Comparison of ENCODE assay signal across 13 mouse cellular contexts in the genomic region with DNA sequence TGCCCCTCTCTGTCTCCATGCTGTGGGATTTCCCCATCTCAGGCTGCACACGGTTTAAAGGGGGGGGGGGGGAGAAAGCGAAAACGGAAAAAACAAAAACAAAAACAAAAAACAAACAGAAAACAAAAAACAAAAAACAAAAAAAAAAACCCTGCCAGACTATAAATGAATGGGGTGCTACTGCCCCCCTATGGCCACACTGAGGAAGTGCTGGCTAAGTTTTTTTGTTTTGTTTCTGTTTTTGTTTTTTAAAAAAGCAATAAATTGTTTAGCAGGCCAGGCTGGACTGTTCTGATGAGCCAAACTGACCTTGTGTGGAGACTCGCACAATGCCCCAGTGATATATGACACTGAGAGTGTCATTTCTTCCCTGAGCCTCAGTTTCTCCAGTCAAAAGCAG. TPM values are rescaled to one million over a fixed set of nuclear protein-coding genes. Genes with fewer than 3 reads are reported as not detected.
DNase-seq lines count a peak whose midpoint lies in the region; ATAC-seq and TF ChIP-seq lines count a peak whose summit lies in the region.
"Had no signal": no experiment of that assay in that cellular context is flagged by ENCODE, and none has a peak within 500 bp of the region (broad histone marks: within the 10 kb centered on the region; RNA-seq: fewer than 3 reads in every experiment).

No protein-coding gene starts in this region.

- CTCF ChIA-PET in Patski (lab: Charles Lee), result no interaction called here

- H3K4me3 ChIP-seq in intestine, postnatal 0 days (ENCODE audit: low read depth, low read length), result no peak overlapping the region
- no peak overlapping the region for H3K4me3 ChIP-seq in intestine, embryonic 16.5 days (ENCODE audit: low read length)
- no peak overlapping the region for H3K4me3 ChIP-seq in small intestine, adult 2 months (ENCODE audit: low read depth, low read length)
- H3K4me3 ChIP-seq: hindbrain, embryonic 15.5 days; liver, embryonic 13.5 days; megakaryocyte, embryonic 14.5 days had no signal

- 0 out of 2 replicates have a peak, but pooled peaks cover 2% of the 10 kb centered on the region for H3K27me3 ChIP-seq in intestine, postnatal 0 days (replicated peaks; ENCODE audit: control insufficient read depth, insufficient read depth, low read length)
- H3K27me3 ChIP-seq in intestine, embryonic 16.5 days (replicated peaks; ENCODE audit: control insufficient read depth, insufficient read depth, low read length), result no peaks in the 10 kb centered on the region
- H3K27me3 ChIP-seq in Patski, result peaks cover 5% of the 10 kb centered on the region
- no peaks in the 10 kb centered on the region for H3K27me3 ChIP-seq in small intestine, adult 2 months (ENCODE audit: control insufficient read depth, insufficient read depth, low read length)

- in situ Hi-C loops in Patski (cut with MboI; ENCODE audit: low pct_unique_long_range_greater_than_20kb), result loop anchor here (10.0 to 25.0 kb wide), 2 partner anchors 94 to 372 kb away; no protein-coding TSS in a partner anchor

- WGBS in intestine, postnatal 0 days, result 16% methylated on average over 4 of the region's 4 CpGs
- 16% methylated on average over 4 of the region's 4 CpGs for WGBS in intestine, embryonic 16.5 days
- 17% methylated on average over 4 of the region's 4 CpGs for WGBS in small intestine, adult 2 months

- TF ChIP-seq CTCF in intestine, postnatal 0 days (IDR thresholded peaks at IDR 0.05; ENCODE audit: low read depth), result peak; percentile 72
- TF ChIP-seq CTCF in Patski (IDR thresholded peaks at IDR 0.05), result peak; percentile 71
- peak; percentile 33; the same call in 1 of the 2 replicates for TF ChIP-seq CTCF in small intestine, adult 2 months (IDR thresholded peaks at IDR 0.05; ENCODE audit: extremely low read depth, insufficient read length, insufficient replicate concordance, low read depth, low read length)

- ATAC-seq in intestine, postnatal 0 days, result no peak
- no peak for ATAC-seq in intestine, embryonic 16.5 days
- no peak for ATAC-seq in Patski

- peak; percentile 59 for DNase-seq in retina, embryonic 14.5 days (ENCODE audit: low spot score)
- DNase-seq in retina, postnatal 1 day, result no peak
- DNase-seq in Patski (ENCODE audit: low read depth, low spot score), result no peak
- DNase-seq in left cerebral cortex, adult 18-20 months (ENCODE audit: low spot score in 2 of 2), result no peak
- DNase-seq: heart, adult 11 months; liver, embryonic 13.5 days; thymus, adult 2 months had no signal

- H3K4me1 ChIP-seq in intestine, postnatal 0 days (replicated peaks; ENCODE audit: control insufficient read depth, insufficient read depth, low read length), result no peaks in the 10 kb centered on the region
- H3K4me1 ChIP-seq in intestine, embryonic 16.5 days (ENCODE audit: control insufficient read depth, insufficient read depth, low read length), result no peaks in the 10 kb centered on the region
- H3K4me1 ChIP-seq in small intestine, adult 2 months (ENCODE audit: control insufficient read depth, insufficient read depth, insufficient read length, low read length), result no peaks in the 10 kb centered on the region
- H3K4me1 ChIP-seq: liver, embryonic 13.5 days; megakaryocyte, embryonic 14.5 days had no signal

- POLR2A ChIA-PET in Patski (lab: Charles Lee), result no interaction called here

- TF ChIP-seq POLR2A in small intestine, adult 2 months (IDR thresholded peaks at IDR 0.05; ENCODE audit: low read depth, low read length), result no peak

- H3K27ac ChIP-seq in intestine, postnatal 0 days (ENCODE audit: low read depth, low read length), result no peak overlapping the region
- H3K27ac ChIP-seq in intestine, embryonic 16.5 days (ENCODE audit: low read length), result no peak overlapping the region
- no peak overlapping the region for H3K27ac ChIP-seq in small intestine, adult 2 months (ENCODE audit: insufficient read depth, low read depth, low read length)
- H3K27ac ChIP-seq: hindbrain, embryonic 15.5 days; liver, embryonic 13.5 days had no signal

- H3K9ac ChIP-seq in intestine, postnatal 0 days (ENCODE audit: low read depth, low read length), result no peak overlapping the region
- H3K9ac ChIP-seq in intestine, embryonic 16.5 days (ENCODE audit: low read depth, low read length), result no peak overlapping the region
- H3K9ac ChIP-seq: hindbrain, embryonic 15.5 days; liver, embryonic 13.5 days had no signal

- no peak overlapping the region for H3K4me2 ChIP-seq in intestine, postnatal 0 days (replicated peaks; ENCODE audit: low read depth)
- no peak overlapping the region for H3K4me2 ChIP-seq in intestine, embryonic 16.5 days (ENCODE audit: low read depth, low read length)
- H3K4me2 ChIP-seq: hindbrain, embryonic 15.5 days; liver, embryonic 13.5 days had no signal

- no peaks in the 10 kb centered on the region for H3K36me3 ChIP-seq in intestine, postnatal 0 days (ENCODE audit: control insufficient read depth, insufficient read depth)
- H3K36me3 ChIP-seq in intestine, embryonic 16.5 days (ENCODE audit: control insufficient read depth, insufficient read depth, low read length), result no peaks in the 10 kb centered on the region
- no peaks in the 10 kb centered on the region for H3K36me3 ChIP-seq in small intestine, adult 2 months (ENCODE audit: control insufficient read depth, insufficient read depth, low read length)
- H3K36me3 ChIP-seq: hindbrain, embryonic 15.5 days; liver, embryonic 13.5 days had no signal

- no peaks in the 10 kb centered on the region for H3K9me3 ChIP-seq in intestine, postnatal 0 days (ENCODE audit: control insufficient read depth)
- peaks cover 3% of the 10 kb centered on the region; the same call in 1 of the 2 replicates for H3K9me3 ChIP-seq in intestine, embryonic 16.5 days (ENCODE audit: control insufficient read depth, low read length)
- H3K9me3 ChIP-seq: hindbrain, embryonic 15.5 days; liver, embryonic 13.5 days had no signal

RNA-seq across cellular contexts. Expression of a gene that starts 20.3 kb away (rescaled TPM):
- 0.07 and 0.16 TPM in 2 replicates for polyA plus RNA-seq in intestine, postnatal 0 days (2015; fragmentation: Nextera tagmentation; extraction: Ambion mirVana)
- polyA plus RNA-seq in intestine, embryonic 16.5 days (2015; fragmentation: Nextera tagmentation; extraction: Ambion mirVana), result 0.21 and 0.22 TPM in 2 replicates
- polyA plus RNA-seq in Patski (2021), result not detected
- polyA plus RNA-seq in small intestine, adult 2 months (2012; rRNA removed), result not detected in 2 replicates
- 100 to 1,000 TPM; 206 to 213 TPM for total RNA-seq in left cerebral cortex, adult 18-20 months (2021)
- total RNA-seq: neutrophil, adult 5-6 weeks had no signal

RNA-seq across cellular contexts. Expression of a gene that starts 34.1 kb away (rescaled TPM):
- 2.5 and 2.7 TPM in 2 replicates for polyA plus RNA-seq in intestine, postnatal 0 days (2015; fragmentation: Nextera tagmentation; extraction: Ambion mirVana)
- 3.6 and 4.1 TPM in 2 replicates for polyA plus RNA-seq in intestine, embryonic 16.5 days (2015; fragmentation: Nextera tagmentation; extraction: Ambion mirVana)
- 0.71 TPM for polyA plus RNA-seq in Patski (2021)
- 10.5 and 19.3 TPM in 2 replicates for polyA plus RNA-seq in small intestine, adult 2 months (2012; rRNA removed)
- 10 to 100 TPM; 51.8 to 67.1 TPM for total RNA-seq in left cerebral cortex, adult 18-20 months (2021)
- total RNA-seq: neutrophil, adult 5-6 weeks had no signal
